Mouse (Mus musculus): Measurements from ENCODE around the gene Pcsk4. TPM values are rescaled to one million over a fixed set of nuclear protein-coding genes. Genes with fewer than 3 reads are reported as not detected.

Pcsk4 gene
- polyA plus RNA-seq, 1 experiment from 2014 or later: 5.6 TPM

DNA sequence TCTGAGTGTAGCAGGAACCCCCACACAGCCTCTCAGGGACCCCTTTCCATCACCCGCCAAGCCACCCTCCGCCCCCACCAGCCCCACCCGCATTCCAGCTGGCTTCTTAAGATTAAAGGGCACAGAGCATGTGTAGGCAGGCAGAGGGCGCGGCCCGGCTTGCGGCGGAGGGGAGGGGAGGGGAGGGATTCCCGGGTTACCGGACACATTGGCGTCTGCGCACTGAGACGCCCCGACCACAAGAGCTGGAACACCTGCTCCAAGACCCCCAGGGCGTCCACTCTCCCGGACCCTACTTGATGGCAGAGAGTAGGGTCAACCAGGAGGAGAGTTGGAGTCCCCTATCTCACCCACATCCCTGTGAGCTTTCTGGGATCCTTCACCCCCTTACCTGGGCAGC lies 15.8 kb upstream of the Pcsk4 start:
- peak overlapping the region; percentile 36 for H3K4me3 ChIP-seq (ENCODE audit: low read depth, low read length)
- TF ChIP-seq CTCF (IDR thresholded peaks at IDR 0.05; ENCODE audit: low read depth) (no peak), EP300 (IDR thresholded peaks at IDR 0.05; ENCODE audit: low read depth) (no peak)
- WGBS (ENCODE audit: insufficient replicate concordance): 15% methylated on average over 12 of the region's 16 CpGs
- peaks cover 66% of the 10 kb centered on the region for H3K27me3 ChIP-seq (ENCODE audit: insufficient read depth, low read length)
- H3K4me1 ChIP-seq (ENCODE audit: insufficient read depth): peaks cover 68% of the 10 kb centered on the region
- H3K27ac ChIP-seq (ENCODE audit: low read depth): peak overlapping the region; percentile 91
- DNase-seq (peak; percentile 77), ATAC-seq (peak; percentile 20; the same call in 1 of the 2 replicates)
- no peaks in the 10 kb centered on the region for H3K9me3 ChIP-seq (ENCODE audit: low read length)
- peak overlapping the region; percentile 60 for H3K9ac ChIP-seq (replicated peaks)
- H3K4me2 ChIP-seq (ENCODE audit: low read depth, low read length): peak overlapping the region; percentile 76
- H3K36me3 ChIP-seq (replicated peaks; ENCODE audit: insufficient read depth, low read length): no peaks in the 10 kb centered on the region

DNA sequence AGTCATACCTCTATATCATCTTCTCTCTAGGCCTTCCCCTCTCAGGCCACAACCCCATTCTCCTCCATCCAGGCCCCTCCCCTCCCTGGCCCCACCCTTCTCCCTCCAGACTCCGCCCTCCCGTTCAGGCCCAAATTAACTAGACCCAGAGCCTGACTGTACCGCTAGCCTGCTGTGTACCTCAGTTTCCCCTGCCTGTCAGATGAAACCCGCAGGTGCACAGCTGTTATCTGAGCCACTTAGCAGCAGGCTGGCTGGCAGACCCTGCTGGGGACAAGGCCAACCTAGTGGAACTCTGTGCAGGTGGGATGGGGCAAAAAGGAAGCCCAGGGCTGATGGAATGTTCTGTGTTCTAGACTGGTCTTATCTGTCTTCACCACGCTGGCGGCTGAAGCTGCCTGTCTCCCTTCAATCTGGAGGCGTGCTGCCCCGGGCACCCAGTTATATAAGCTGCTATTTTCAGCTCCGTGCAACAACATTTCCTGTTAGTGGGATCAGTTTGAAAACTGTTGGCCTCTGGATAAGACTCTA lies 14.9 kb upstream of the Pcsk4 start:
- Histone ChIP-seq H3K9ac (replicated peaks) (peak overlapping the region; percentile 60), H3K27me3 (ENCODE audit: insufficient read depth, low read length) (peaks cover 62% of the 10 kb centered on the region), H3K36me3 (replicated peaks; ENCODE audit: insufficient read depth, low read length) (no peaks in the 10 kb centered on the region), H3K4me3 (ENCODE audit: low read depth, low read length) (peak overlapping the region; percentile 36), H3K27ac (ENCODE audit: low read depth) (peak overlapping the region; percentile 91), H3K4me2 (ENCODE audit: low read depth, low read length) (peak overlapping the region; percentile 76), H3K9me3 (ENCODE audit: low read length) (no peaks in the 10 kb centered on the region), H3K4me1 (ENCODE audit: insufficient read depth) (peaks cover 68% of the 10 kb centered on the region)
- ATAC-seq (peak; percentile 71), DNase-seq (peak; percentile 83)
- TF ChIP-seq EP300 (IDR thresholded peaks at IDR 0.05; ENCODE audit: low read depth) (peak; percentile 70), CTCF (IDR thresholded peaks at IDR 0.05; ENCODE audit: low read depth) (no peak)
- 23% methylated on average over 9 of the region's 9 CpGs for WGBS (ENCODE audit: insufficient replicate concordance)

DNA sequence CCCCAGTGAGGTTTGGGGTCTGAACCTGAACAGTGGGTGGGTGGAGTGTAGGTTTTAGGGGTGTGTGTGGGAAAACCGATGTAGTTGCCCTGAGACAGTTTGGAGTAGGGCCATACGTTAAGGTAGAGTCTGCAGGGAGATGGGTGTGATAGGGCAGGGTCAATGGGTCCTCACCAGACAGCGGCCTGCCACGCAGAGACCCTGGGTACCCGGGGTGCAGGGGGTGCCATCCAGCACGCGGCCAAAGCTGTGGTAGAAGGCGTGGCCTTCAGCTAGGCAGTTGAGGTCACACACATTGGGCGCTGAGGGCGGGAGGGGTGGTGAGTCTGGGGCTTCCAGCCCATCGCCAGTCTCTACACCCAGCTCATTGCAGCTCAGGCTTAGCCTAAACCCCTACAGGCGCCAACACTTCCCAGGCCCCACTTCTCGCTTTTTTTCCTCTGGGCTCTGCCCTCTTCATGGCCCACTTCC lies 14.2 kb upstream of the Pcsk4 start:
- peak overlapping the region; percentile 91 for H3K27ac ChIP-seq (ENCODE audit: low read depth)
- peak overlapping the region; percentile 36 for H3K4me3 ChIP-seq (ENCODE audit: low read depth, low read length)

DNA sequence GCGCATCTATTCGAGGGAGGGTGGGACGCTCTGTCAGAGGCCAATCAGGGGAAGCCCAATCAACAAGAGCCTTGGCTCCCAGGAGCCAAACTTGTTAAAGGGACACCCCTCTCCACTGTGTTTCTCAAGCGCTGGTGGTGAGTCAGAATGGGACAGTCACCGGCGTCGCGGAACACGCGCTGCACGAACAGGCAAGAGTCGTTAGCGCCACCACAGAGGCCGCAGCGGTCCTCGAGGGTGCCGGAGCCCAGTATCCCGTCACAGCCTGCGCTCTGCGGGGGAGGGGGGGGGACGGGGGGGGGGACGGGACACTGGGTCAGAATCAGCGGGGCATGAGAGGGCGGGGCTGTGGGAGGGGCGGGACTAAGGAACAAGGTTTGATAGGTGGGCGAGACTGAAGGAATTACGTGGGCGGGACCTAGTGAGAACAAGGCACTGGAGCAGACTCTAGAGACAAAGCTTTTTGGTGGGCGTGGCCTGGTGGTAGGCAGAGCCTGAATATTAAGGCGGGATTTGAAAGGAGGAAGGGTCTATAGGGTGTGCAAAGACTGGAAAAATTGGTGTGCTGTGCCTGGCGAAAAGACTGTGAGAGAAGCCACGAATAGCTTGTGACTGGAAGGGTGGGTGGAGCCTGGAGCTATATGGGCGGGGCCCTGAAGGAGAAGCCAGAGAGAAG lies 13.6 kb upstream of the Pcsk4 start:
- ATAC-seq (peak; percentile 42), DNase-seq (peak; percentile 73)
- peak overlapping the region; percentile 91; the same call in 1 of the 2 replicates for H3K27ac ChIP-seq (ENCODE audit: low read depth)
- under 1% methylated on average over 31 of the region's 33 CpGs for WGBS (ENCODE audit: insufficient replicate concordance)
- no peaks in the 10 kb centered on the region for H3K36me3 ChIP-seq (replicated peaks; ENCODE audit: insufficient read depth, low read length)
- no peak for TF ChIP-seq EP300 (IDR thresholded peaks at IDR 0.05; ENCODE audit: low read depth)
- no peak for TF ChIP-seq CTCF (IDR thresholded peaks at IDR 0.05; ENCODE audit: low read depth)
- H3K4me2 ChIP-seq (ENCODE audit: low read depth, low read length): peak overlapping the region; percentile 76
- H3K4me3 ChIP-seq (ENCODE audit: low read depth, low read length): peak overlapping the region; percentile 36
- H3K27me3 ChIP-seq (ENCODE audit: insufficient read depth, low read length): peaks cover 49% of the 10 kb centered on the region
- H3K4me1 ChIP-seq (ENCODE audit: insufficient read depth): peaks cover 60% of the 10 kb centered on the region
- H3K9ac ChIP-seq (replicated peaks): 0 out of 2 replicates have a peak overlapping the region, but pooled peaks have one; percentile 19
- no peaks in the 10 kb centered on the region for H3K9me3 ChIP-seq (ENCODE audit: low read length)

More for the DNA sequence above, 14.2 kb upstream of the Pcsk4 start:
- no peaks in the 10 kb centered on the region for H3K36me3 ChIP-seq (replicated peaks; ENCODE audit: insufficient read depth, low read length)
- WGBS (ENCODE audit: insufficient replicate concordance): 26% methylated on average over 11 of the region's 13 CpGs
- TF ChIP-seq EP300 (IDR thresholded peaks at IDR 0.05; ENCODE audit: low read depth) (no peak), CTCF (IDR thresholded peaks at IDR 0.05; ENCODE audit: low read depth) (no peak)
- ATAC-seq: 0 out of 2 replicates have a peak, but pooled peaks have one; percentile 4
- H3K27me3 ChIP-seq (ENCODE audit: insufficient read depth, low read length): peaks cover 55% of the 10 kb centered on the region
- H3K9ac ChIP-seq (replicated peaks): peak overlapping the region; percentile 19; the same call in 1 of the 2 replicates
- H3K4me1 ChIP-seq (ENCODE audit: insufficient read depth): peaks cover 66% of the 10 kb centered on the region
- DNase-seq: no peak
- H3K9me3 ChIP-seq (ENCODE audit: low read length): no peaks in the 10 kb centered on the region
- H3K4me2 ChIP-seq (ENCODE audit: low read depth, low read length): peak overlapping the region; percentile 76

DNA sequence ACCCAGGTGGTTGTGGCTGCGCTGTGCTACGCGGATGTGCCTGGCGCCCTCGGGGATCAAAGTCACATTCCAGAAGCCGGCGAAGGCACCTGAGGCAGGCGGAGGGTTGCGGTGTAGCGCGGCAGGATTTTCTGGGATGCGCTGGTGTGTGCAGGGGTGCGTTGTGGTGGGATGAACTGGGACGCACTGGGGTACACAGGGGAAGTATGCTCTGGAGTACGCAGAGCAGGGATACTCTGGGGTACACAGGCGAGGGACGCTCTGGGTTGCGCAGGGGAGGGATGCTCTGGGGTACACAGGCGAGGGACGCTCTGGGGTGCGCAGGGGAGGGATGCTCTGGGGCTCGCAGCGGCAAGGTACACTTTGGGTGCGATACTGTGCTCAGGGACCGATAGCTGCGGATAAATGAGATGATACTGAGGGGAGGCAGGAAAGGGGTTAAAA lies 13.0 kb upstream of the Pcsk4 start:
- Histone ChIP-seq H3K27me3 (ENCODE audit: insufficient read depth, low read length) (peaks cover 43% of the 10 kb centered on the region), H3K4me1 (ENCODE audit: insufficient read depth) (peaks cover 54% of the 10 kb centered on the region), H3K4me3 (ENCODE audit: low read depth, low read length) (peak overlapping the region; percentile 36; the same call in 1 of the 2 replicates), H3K9ac (replicated peaks) (no peak overlapping the region), H3K9me3 (ENCODE audit: low read length) (no peaks in the 10 kb centered on the region), H3K27ac (ENCODE audit: low read depth) (no peak overlapping the region), H3K4me2 (ENCODE audit: low read depth, low read length) (peak overlapping the region; percentile 76), H3K36me3 (replicated peaks; ENCODE audit: insufficient read depth, low read length) (no peaks in the 10 kb centered on the region)
- ATAC-seq (no peak), DNase-seq (no peak)
- 4% methylated on average over 26 of the region's 26 CpGs for WGBS (ENCODE audit: insufficient replicate concordance)
- no peak for TF ChIP-seq CTCF (IDR thresholded peaks at IDR 0.05; ENCODE audit: low read depth)
- TF ChIP-seq EP300 (IDR thresholded peaks at IDR 0.05; ENCODE audit: low read depth): no peak
